26 mouse cellular contexts compared by ENCODE assay signal in genomic region chr6:144100852-144101251, GRCm38 (mm10).
DNase-seq lines count a peak whose midpoint lies in the region; ATAC-seq lines count a peak whose summit lies in the region.
"Had no signal": no experiment of that assay in that cellular context is flagged by ENCODE, and none has a peak within 500 bp of the region (broad histone marks: within the 10 kb centered on the region; RNA-seq: fewer than 3 reads in every experiment).

No protein-coding gene starts in this region.

- ATAC-seq in CD4-positive, CD25-positive, alpha-beta regulatory T cell, adult 4 months = peak; percentile 74
- ATAC-seq in granulocyte monocyte progenitor cell, adult 5-6 weeks (replicated peaks; ENCODE audit: poor library complexity, severe bottlenecking) = peak; percentile 79
- no peak for ATAC-seq in erythroid progenitor cell, adult 5-6 weeks (replicated peaks; ENCODE audit: low FRiP score, poor library complexity, severe bottlenecking)
- ATAC-seq in hindbrain, embryonic 14.5 days (ENCODE audit: low FRiP score) = no peak
- ATAC-seq: forebrain, embryonic 15.5 days; hindbrain, embryonic 16.5 days; intestine, embryonic 16.5 days had no signal

- DNase-seq in embryo, embryonic 10.5 days (ENCODE audit: low spot score) = peak; percentile 13
- DNase-seq in embryo, embryonic 11 days = no peak
- peak; percentile 43 for DNase-seq in 3134 (ENCODE audit: extremely low read depth, insufficient read length, low spot score)
- DNase-seq in retina, embryonic 14.5 days (ENCODE audit: low spot score) = no peak
- no peak for DNase-seq in hindbrain, embryonic 14.5 days (ENCODE audit: low spot score)
- DNase-seq: adrenal gland, adult 8-10 months; cerebellum, adult 11-12 months; cerebellum, postnatal 25 days; gastrocnemius, postnatal 10 days; heart, adult 18-20 months; kidney, postnatal 4 days; liver, embryonic 13.5 days; lung, adult 2 months; lung, postnatal 14 days; midbrain, embryonic 14.5 days; retina, postnatal 1 day; right cerebral cortex, postnatal 4 days had no signal

- no peak overlapping the region for H3K9ac ChIP-seq in hindbrain, embryonic 14.5 days
- H3K9ac ChIP-seq: forebrain, embryonic 15.5 days; kidney, embryonic 15.5 days; liver, embryonic 13.5 days; neural tube, embryonic 12.5 days had no signal

- no peaks in the 10 kb centered on the region for H3K36me3 ChIP-seq in hindbrain, embryonic 14.5 days (replicated peaks; ENCODE audit: control insufficient read depth, insufficient read depth)
- H3K36me3 ChIP-seq: forebrain, embryonic 15.5 days; kidney, embryonic 15.5 days; liver, embryonic 13.5 days; neural tube, embryonic 12.5 days had no signal

- no peak overlapping the region for H3K4me2 ChIP-seq in hindbrain, embryonic 14.5 days (replicated peaks)
- H3K4me2 ChIP-seq: forebrain, embryonic 15.5 days; kidney, embryonic 15.5 days; liver, embryonic 13.5 days; neural tube, embryonic 12.5 days had no signal

- H3K9me3 ChIP-seq in hindbrain, embryonic 14.5 days (ENCODE audit: control insufficient read depth, low read length) = no peaks in the 10 kb centered on the region
- H3K9me3 ChIP-seq: forebrain, embryonic 15.5 days; kidney, embryonic 15.5 days; liver, embryonic 13.5 days; neural tube, embryonic 12.5 days had no signal

- no peak overlapping the region for H3K4me3 ChIP-seq in hindbrain, embryonic 14.5 days (replicated peaks; ENCODE audit: low read length)
- H3K4me3 ChIP-seq: forebrain, embryonic 15.5 days; kidney, embryonic 15.5 days; left cerebral cortex, adult 2 months; liver, embryonic 13.5 days; neural tube, embryonic 12.5 days had no signal

- no peaks in the 10 kb centered on the region for H3K27me3 ChIP-seq in hindbrain, embryonic 14.5 days (ENCODE audit: control insufficient read depth, insufficient read depth, low read length)
- H3K27me3 ChIP-seq: forebrain, embryonic 15.5 days; kidney, embryonic 15.5 days; liver, embryonic 13.5 days; neural tube, embryonic 12.5 days had no signal

- no peaks in the 10 kb centered on the region for H3K4me1 ChIP-seq in hindbrain, embryonic 14.5 days (replicated peaks; ENCODE audit: control insufficient read depth, insufficient read depth, low read length)
- H3K4me1 ChIP-seq: liver, embryonic 13.5 days; neural tube, embryonic 12.5 days had no signal

- WGBS in hindbrain, embryonic 14.5 days = 93% methylated on average over 1 of the region's 1 CpGs

- H3K27ac ChIP-seq in hindbrain, embryonic 14.5 days = no peak overlapping the region
- H3K27ac ChIP-seq: forebrain, embryonic 15.5 days; kidney, embryonic 15.5 days; left cerebral cortex, adult 2 months; liver, embryonic 13.5 days; neural tube, embryonic 12.5 days had no signal

Comparison
In these comparisons a context has a peak if more than half of its experiments do, and no peak if none do; other contexts are left out.
1. DNase-seq: peak in embryo, embryonic 10.5 days (single experiment) and 3134 (single experiment); none in embryo, embryonic 11 days (single experiment), retina, embryonic 14.5 days (single experiment) and hindbrain, embryonic 14.5 days (single experiment).
2. ATAC-seq: peak in CD4-positive, CD25-positive, alpha-beta regulatory T cell, adult 4 months (single experiment) and granulocyte monocyte progenitor cell, adult 5-6 weeks (single experiment); none in erythroid progenitor cell, adult 5-6 weeks (single experiment) and hindbrain, embryonic 14.5 days (single experiment).